18 mouse cellular contexts compared by ENCODE assay signal in the genomic region with DNA sequence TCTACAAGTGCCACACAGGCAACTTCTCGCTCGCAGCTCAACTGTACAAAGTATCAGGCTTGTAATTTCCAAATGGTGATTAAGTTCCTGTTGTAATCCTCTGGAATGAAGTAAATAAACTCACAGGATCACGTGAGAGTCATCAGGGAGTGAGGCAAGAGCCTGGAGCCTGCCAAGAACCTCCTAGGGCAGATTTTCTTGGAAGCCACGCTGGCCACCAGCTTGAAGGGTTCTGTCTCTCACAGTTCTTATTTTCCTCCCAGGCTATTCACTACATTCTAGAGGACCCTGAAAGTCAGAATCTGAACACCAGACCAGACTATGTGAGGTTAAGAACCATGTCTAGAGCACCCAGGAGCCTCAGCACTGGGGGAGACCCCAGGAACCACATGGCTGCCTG. TPM values are rescaled to one million over a fixed set of nuclear protein-coding genes. Genes with fewer than 3 reads are reported as not detected.
DNase-seq lines count a peak whose midpoint lies in the region; ATAC-seq and TF ChIP-seq lines count a peak whose summit lies in the region.
"Not testable (repeated sequence)": the region's sequence is repeated elsewhere in the genome, so short reads cannot be mapped to it uniquely, and the experiment has no call there.
"Had no signal": no experiment of that assay in that cellular context is flagged by ENCODE, and none has a peak within 500 bp of the region (broad histone marks: within the 10 kb centered on the region; RNA-seq: fewer than 3 reads in every experiment).

No protein-coding gene starts in this region.

- intact Hi-C loops in heart, postnatal 25 days (cut with DNase I), result not testable (repeated sequence)

- TF ChIP-seq POLR2A in embryonic fibroblast, embryonic 13.5 days (IDR thresholded peaks at IDR 0.05; ENCODE audit: low read depth, low read length), result not testable (repeated sequence)

- 0 out of 2 replicates have a peak overlapping the region, but pooled peaks have one; percentile 11 for H3K27ac ChIP-seq in embryonic fibroblast, embryonic 13.5 days (ENCODE audit: insufficient read depth, low read length)
- H3K27ac ChIP-seq in lung, embryonic 16.5 days (ENCODE audit: low read length), result not testable (repeated sequence)

- DNase-seq in adrenal gland, adult 2 months, result peak; percentile 75
- peak; percentile 22 for DNase-seq in gonadal fat pad, adult 2 months (ENCODE audit: low read depth)
- DNase-seq in heart, postnatal 25 days (ENCODE audit: low spot score), result peak; percentile 40
- peak; percentile 15 for DNase-seq in kidney, postnatal 10 days
- peak; percentile 56 for DNase-seq in skeletal muscle tissue, adult 2 months (ENCODE audit: low read depth, low spot score)

- not testable (repeated sequence) for H3K9me3 ChIP-seq in lung, embryonic 16.5 days (ENCODE audit: control insufficient read depth, low read length)

- TF ChIP-seq CTCF in embryonic fibroblast, embryonic 13.5 days (IDR thresholded peaks at IDR 0.05; ENCODE audit: borderline replicate concordance, insufficient read depth, low read length), result not testable (repeated sequence)

- H3K9ac ChIP-seq in lung, embryonic 16.5 days (ENCODE audit: low read length), result not testable (repeated sequence)

- not testable (repeated sequence) for H3K36me3 ChIP-seq in lung, embryonic 16.5 days (ENCODE audit: control insufficient read depth, insufficient read depth, low read length)

- H3K4me2 ChIP-seq in lung, embryonic 16.5 days (ENCODE audit: low read depth, low read length), result not testable (repeated sequence)

- H3K27me3 ChIP-seq in lung, embryonic 16.5 days (ENCODE audit: control insufficient read depth, insufficient read depth, low read depth, low read length), result not testable (repeated sequence)

- not testable (repeated sequence) for H3K4me3 ChIP-seq in embryonic fibroblast, embryonic 13.5 days (ENCODE audit: insufficient read depth, low read length); lung, embryonic 16.5 days (ENCODE audit: low read length)

- WGBS in lung, embryonic 16.5 days, result 50% methylated on average over 2 of the region's 4 CpGs

- peak; percentile 89 for ATAC-seq in lung, embryonic 16.5 days (ENCODE audit: low read depth)

- not testable (repeated sequence) for H3K4me1 ChIP-seq in embryonic fibroblast, embryonic 13.5 days (ENCODE audit: control insufficient read depth, insufficient read depth, low read length); lung, embryonic 16.5 days (replicated peaks; ENCODE audit: control insufficient read depth, insufficient read depth, low read length)

RNA-seq across cellular contexts. Expression of a gene that starts 11.1 kb away (rescaled TPM):
- total RNA-seq in adrenal gland, adult 2 months (2021), result 1 to 10 TPM; 2.6 to 5.0 TPM
- 1.6 and 1.7 TPM in 2 replicates for polyA plus RNA-seq in adrenal gland, adult 2 months (2012; rRNA removed)
- not detected in 2 replicates for polyA plus RNA-seq in embryonic fibroblast, embryonic 13.5 days (2011; ENCODE audit: insufficient read length, low read depth, missing spikeins)
- 0.15 and 0.19 TPM in 2 replicates for polyA plus RNA-seq in gonadal fat pad, adult 2 months (2012; rRNA removed)
- not detected for total RNA-seq in heart, postnatal 25 days (2021)
- not detected in 2 replicates for polyA plus RNA-seq in lung, embryonic 16.5 days (2015; fragmentation: Nextera tagmentation; extraction: Ambion mirVana)
- total RNA-seq: megakaryocyte-erythroid progenitor cell, adult 5-6 weeks; MEL had no signal
- polyA plus RNA-seq: CD4-positive, CD25-positive, alpha-beta regulatory T cell, adult 4 months; embryonic facial prominence, embryonic 15.5 days; forebrain, embryonic 13.5 days; heart, embryonic 14.5 days; hindbrain, embryonic 15.5 days; kidney, embryonic 14.5 days; limb, embryonic 12.5 days; liver, embryonic 15.5 days; neural tube, embryonic 11.5 days had no signal

Comparison
In these comparisons a context has a peak if more than half of its experiments do, and no peak if none do; other contexts are left out.
1. DNase-seq: peak in every context shown above with its lines; median percentile 75 in adrenal gland, adult 2 months; 56 in skeletal muscle tissue, adult 2 months; 40 in heart, postnatal 25 days; 22 in gonadal fat pad, adult 2 months; 15 in kidney, postnatal 10 days.